Mouse (Mus musculus) heart, embryonic 14.5 days (tissue): ENCODE measurements at regions not wholly inside any gene's neighbourhood (a gene's known extent, or its start where the extent isn't known, plus 50 kb on each side); places are given as distances from the start of the nearest gene placed in this dataset.

Experiments used
- ATAC-seq: fragments of 200-750 bp; cut with Nextera tagmentation; 2 replicates; pipeline ENCODE4 v1.8.0; 2017; ENCODE audit warnings: low read depth, moderate TSS enrichment; ENCODE audit not compliant: insufficient number of reproducible peaks, insufficient read depth, low FRiP score
- H3K27ac ChIP-seq, 2 experiments: fragments of 200-500 bp in 1 of 2; fragments of 300-500 bp in 1 of 2; sonication (generic) in 1 of 2; replicated peaks in 1 of 2; 2 replicates each; pipeline ENCODE4 v1.5.1; 2012 to 2014; ENCODE audit warnings: low read depth in 2 of 2, low read length in 2 of 2, control low read depth in 1 of 2, mild to moderate bottlenecking in 1 of 2, mixed read lengths in 1 of 2; ENCODE audit not compliant: control insufficient read depth in 1 of 2, insufficient read depth in 1 of 2
- H3K27me3 ChIP-seq: fragments of 300-500 bp; sonication (generic); 2 replicates; pipeline ENCODE4 v1.6.1; 2014; ENCODE audit warnings: mild to moderate bottlenecking, low read length, control low read depth; ENCODE audit not compliant: control insufficient read depth, insufficient read depth
- H3K36me3 ChIP-seq: fragments of 300-500 bp; sonication (generic); 2 replicates; pipeline ENCODE4 v1.6.1; 2014; ENCODE audit warnings: mild to moderate bottlenecking, control low read depth, low read length, mixed read lengths; ENCODE audit not compliant: control insufficient read depth, insufficient read depth
- H3K4me1 ChIP-seq, 2 experiments: fragments of 200-500 bp in 1 of 2; fragments of 300-500 bp in 1 of 2; sonication (generic) in 1 of 2; 2 replicates each; pipeline ENCODE4 v1.6.1; 2012 to 2014; ENCODE audit warnings: low read length in 2 of 2, control low read depth in 1 of 2, mixed read lengths in 1 of 2; ENCODE audit not compliant: control insufficient read depth in 2 of 2, insufficient read depth in 2 of 2
- H3K4me2 ChIP-seq: fragments of 300-500 bp; sonication (generic); 2 replicates; pipeline ENCODE4 v1.6.1; 2014; ENCODE audit warnings: mild to moderate bottlenecking, low read length
- H3K4me3 ChIP-seq, 2 experiments: fragments of 200-500 bp in 1 of 2; fragments of 300-500 bp in 1 of 2; sonication (generic) in 1 of 2; 2 replicates each; pipeline ENCODE4 v1.5.1; 2012 to 2014; ENCODE audit warnings: low read length in 2 of 2, mild to moderate bottlenecking in 2 of 2, control low read depth in 1 of 2, low read depth in 1 of 2, moderate library complexity in 1 of 2; ENCODE audit not compliant: control insufficient read depth in 1 of 2, insufficient read depth in 1 of 2
- H3K9ac ChIP-seq: fragments of 300-500 bp; sonication (generic); 2 replicates; pipeline ENCODE4 v1.6.1; 2014; ENCODE audit warnings: mild to moderate bottlenecking, low read length
- H3K9me3 ChIP-seq: fragments of 300-500 bp; sonication (generic); 2 replicates; pipeline ENCODE4 v1.6.1; 2016; ENCODE audit warnings: low read length, control low read depth; ENCODE audit not compliant: control insufficient read depth
- WGBS: fragments of 180-500 bp; shearing (Covaris S2); extraction: QIAGEN DNeasy Blood & Tissue Kit; methylation state at CpG from one replicate; pipeline ENCODE4 v1.1.7; 2014; 5-methylcytosine and 5-hydroxymethylcytosine counted together

GRCm38 (mm10) chr12:70727496-70728259 is 97.6 kb upstream of the Frmd6 start:
- Histone ChIP-seq H3K9me3 (no peaks in the 10 kb centered on the region), H3K4me2 (no peak overlapping the region), H3K4me3 (no peak overlapping the region), H3K36me3 (no peaks in the 10 kb centered on the region), H3K4me1 (peaks cover 8 to 18% of the 10 kb centered on the region in 2 experiments), H3K27me3 (no peaks in the 10 kb centered on the region), H3K9ac (no peak overlapping the region), H3K27ac (peak overlapping the region; percentile 59 to 66)
- 56% methylated on average over 10 of the region's 10 CpGs for WGBS
- peak; percentile 50; the same call in 1 of the 2 replicates for ATAC-seq

- Histone ChIP-seq H3K4me1 (peaks cover 10 to 18% of the 10 kb centered on the region in 2 experiments), H3K27me3 (no peaks in the 10 kb centered on the region), H3K9me3 (no peaks in the 10 kb centered on the region), H3K27ac (0 out of 4 replicates have a peak overlapping the region, but pooled peaks have one; percentile 22 to 66), H3K4me2 (no peak overlapping the region), H3K36me3 (no peaks in the 10 kb centered on the region), H3K4me3 (no peak overlapping the region), H3K9ac (no peak overlapping the region)
- WGBS: 97% methylated on average over 1 of the region's 1 CpGs
- ATAC-seq: no peak
These were observed 96.9 kb upstream of the Frmd6 start for GRCm38 (mm10) chr12:70728407-70728806.

- Histone ChIP-seq H3K27me3 (no peaks in the 10 kb centered on the region), H3K27ac (no peak overlapping the region), H3K36me3 (no peaks in the 10 kb centered on the region), H3K4me3 (no peak overlapping the region), H3K9me3 (no peaks in the 10 kb centered on the region), H3K4me2 (no peak overlapping the region), H3K4me1 (peaks cover 10 to 18% of the 10 kb centered on the region in 2 experiments), H3K9ac (no peak overlapping the region)
- WGBS: 40% methylated on average over 6 of the region's 6 CpGs
- ATAC-seq: no peak
These were observed 95.4 kb upstream of the Frmd6 start for GRCm38 (mm10) chr12:70729961-70730360.

GRCm38 (mm10) chr12:70731498-70731897 is 93.8 kb upstream of the Frmd6 start:
- Histone ChIP-seq H3K4me3 (no peak overlapping the region), H3K4me2 (no peak overlapping the region), H3K27me3 (no peaks in the 10 kb centered on the region), H3K27ac (no peak overlapping the region), H3K36me3 (no peaks in the 10 kb centered on the region), H3K9me3 (no peaks in the 10 kb centered on the region), H3K4me1 (peaks cover 10 to 18% of the 10 kb centered on the region in 2 experiments), H3K9ac (no peak overlapping the region)
- no peak for ATAC-seq
- 92% methylated on average over 6 of the region's 6 CpGs for WGBS

- ATAC-seq: no peak
- Histone ChIP-seq H3K4me2 (no peak overlapping the region), H3K4me1 (peaks cover 7 to 13% of the 10 kb centered on the region in 2 experiments), H3K27me3 (no peaks in the 10 kb centered on the region), H3K4me3 (no peak overlapping the region), H3K9ac (no peak overlapping the region), H3K36me3 (no peaks in the 10 kb centered on the region), H3K27ac (no peak overlapping the region), H3K9me3 (no peaks in the 10 kb centered on the region)
- 70% methylated on average over 3 of the region's 3 CpGs for WGBS
These were observed 92.7 kb upstream of the Frmd6 start for GRCm38 (mm10) chr12:70732591-70732990.

- Histone ChIP-seq H3K9ac (no peak overlapping the region), H3K4me1 (no peaks in the 10 kb centered on the region; a peak in 1 of 4 replicates), H3K4me3 (no peak overlapping the region), H3K4me2 (no peak overlapping the region), H3K27me3 (no peaks in the 10 kb centered on the region), H3K9me3 (no peaks in the 10 kb centered on the region), H3K36me3 (no peaks in the 10 kb centered on the region), H3K27ac (no peak overlapping the region)
- ATAC-seq: no peak
- 73% methylated on average over 3 of the region's 3 CpGs for WGBS
These were observed 86.8 kb upstream of the Frmd6 start for GRCm38 (mm10) chr12:70738554-70738953.

- H3K27ac ChIP-seq: no peak overlapping the region
- WGBS: 94% methylated on average over 6 of the region's 6 CpGs
- no peak overlapping the region for H3K4me2 ChIP-seq
- H3K27me3 ChIP-seq: no peaks in the 10 kb centered on the region
- no peak for ATAC-seq
- H3K9me3 ChIP-seq: no peaks in the 10 kb centered on the region
- no peak overlapping the region for H3K4me3 ChIP-seq
- H3K4me1 ChIP-seq: no peaks in the 10 kb centered on the region; a peak in 1 of 4 replicates
- no peak overlapping the region for H3K9ac ChIP-seq
- no peaks in the 10 kb centered on the region for H3K36me3 ChIP-seq
These were observed 86.0 kb upstream of the Frmd6 start for GRCm38 (mm10) chr12:70739316-70739715.

GRCm38 (mm10) chr12:70739766-70740165 is 85.5 kb upstream of the Frmd6 start:
- H3K27me3 ChIP-seq: no peaks in the 10 kb centered on the region
- H3K9ac ChIP-seq: no peak overlapping the region
- H3K4me2 ChIP-seq: no peak overlapping the region
- H3K4me3 ChIP-seq: no peak overlapping the region
- WGBS: 60% methylated on average over 7 of the region's 7 CpGs
- H3K9me3 ChIP-seq: no peaks in the 10 kb centered on the region
- H3K4me1 ChIP-seq: no peaks in the 10 kb centered on the region; a peak in 1 of 4 replicates
- H3K27ac ChIP-seq: no peak overlapping the region
- H3K36me3 ChIP-seq: no peaks in the 10 kb centered on the region
- no peak for ATAC-seq
